Mouse (Mus musculus) forebrain, embryonic 11.5 days (tissue): ENCODE data around the gene Gm5431. TPM values are rescaled to one million over a fixed set of nuclear protein-coding genes. Genes with fewer than 3 reads are reported as not detected.
"Not testable (repeated sequence)": the region's sequence is repeated elsewhere in the genome, so short reads cannot be mapped to it uniquely, and the experiment has no call there.

Source experiments
- ATAC-seq: fragments of 200-750 bp; cut with Nextera tagmentation; replicated peaks from 2 replicates; pipeline ENCODE4 v1.8.0; 2017; ENCODE audit warnings: moderate TSS enrichment; ENCODE audit not compliant: low FRiP score
- DNase-seq: peaks from one replicate; pipeline ENCODE4 v3.0.0-alpha.2; 2017; ENCODE audit warnings: low spot score
- H3K27ac ChIP-seq: fragments of 300-500 bp; sonication (generic); 2 replicates; pipeline ENCODE4 v1.5.1; 2014; ENCODE audit warnings: low read depth, low read length
- H3K27me3 ChIP-seq: fragments of 300-500 bp; sonication (generic); 2 replicates; pipeline ENCODE4 v1.6.1; 2014; ENCODE audit warnings: mild to moderate bottlenecking, low read length, mixed read lengths; ENCODE audit not compliant: control insufficient read depth, insufficient read depth
- H3K36me3 ChIP-seq: fragments of 300-500 bp; sonication (generic); 2 replicates; pipeline ENCODE4 v1.6.1; 2014; ENCODE audit warnings: mild to moderate bottlenecking, low read length, moderate library complexity, mixed read lengths; ENCODE audit not compliant: control insufficient read depth, insufficient read depth
- H3K4me1 ChIP-seq: fragments of 300-500 bp; sonication (generic); replicated peaks from 2 replicates; pipeline ENCODE4 v1.6.1; 2014; ENCODE audit warnings: low read length, mixed read lengths; ENCODE audit not compliant: control insufficient read depth, insufficient read depth
- H3K4me2 ChIP-seq: fragments of 300-500 bp; sonication (generic); 2 replicates; pipeline ENCODE4 v1.6.1; 2014; ENCODE audit warnings: low read depth, mild to moderate bottlenecking, low read length, moderate library complexity, mixed read lengths; ENCODE audit not compliant: severe bottlenecking
- H3K4me3 ChIP-seq: fragments of 300-500 bp; sonication (generic); 2 replicates; pipeline ENCODE4 v1.5.1; 2014; ENCODE audit warnings: low read depth, low read length
- H3K9ac ChIP-seq: fragments of 300-500 bp; sonication (generic); 2 replicates; pipeline ENCODE4 v1.6.1; 2014; ENCODE audit warnings: low read length
- H3K9me3 ChIP-seq: fragments of 300-500 bp; sonication (generic); 2 replicates; pipeline ENCODE4 v1.6.1; 2016; ENCODE audit warnings: low read length, mixed read lengths; ENCODE audit not compliant: control insufficient read depth
- WGBS: fragments of 180-500 bp; shearing (Covaris S2); extraction: QIAGEN DNeasy Blood & Tissue Kit; methylation state at CpG from one replicate; pipeline ENCODE4 v1.1.7; 2014; 5-methylcytosine and 5-hydroxymethylcytosine counted together
- polyA plus RNA-seq: library from polyadenylated mRNA; unstranded; fragments of >200 nt; fragmentation: Nextera tagmentation; extraction: Ambion mirVana; gene quantifications from 2 replicates; pipeline ENCODE4 v1.2.1, GENCODE M21; 2014

Gm5431 gene
- polyA plus RNA-seq, 1 experiment from 2014 or later, result not detected

DNA sequence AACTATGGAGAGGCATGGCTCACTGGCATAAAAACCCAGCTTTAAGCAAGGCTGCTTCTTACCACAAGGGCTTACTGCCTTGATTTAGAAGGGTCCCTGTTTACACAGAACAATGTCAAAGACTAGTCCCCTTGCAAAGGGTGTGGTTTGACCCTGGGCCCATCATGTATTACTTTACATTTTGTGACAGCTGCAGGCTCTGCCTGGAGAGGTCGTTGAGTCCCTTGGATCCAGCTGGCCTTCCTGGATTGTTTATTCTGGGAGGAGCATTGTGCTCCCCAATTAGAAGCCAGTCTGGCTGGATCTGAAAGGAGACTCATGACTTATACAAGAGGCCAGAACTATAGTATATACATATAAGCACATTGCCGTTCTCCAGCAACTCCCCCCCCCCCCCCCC, 51.8 kb downstream of the Gm5431 start:
- Histone ChIP-seq H3K27me3 (0 out of 2 replicates have a peak, but pooled peaks cover 2% of the 10 kb centered on the region), H3K4me2 (no peak overlapping the region), H3K4me3 (no peak overlapping the region), H3K4me1 (0 out of 2 replicates have a peak, but pooled peaks cover 3% of the 10 kb centered on the region), H3K9me3 (peaks cover 2% of the 10 kb centered on the region; the same call in 1 of the 2 replicates), H3K36me3 (no peaks in the 10 kb centered on the region), H3K27ac (no peak overlapping the region), H3K9ac (no peak overlapping the region)
- ATAC-seq (no peak), DNase-seq (no peak)
- 49% methylated on average over 2 of the region's 2 CpGs for WGBS

DNA sequence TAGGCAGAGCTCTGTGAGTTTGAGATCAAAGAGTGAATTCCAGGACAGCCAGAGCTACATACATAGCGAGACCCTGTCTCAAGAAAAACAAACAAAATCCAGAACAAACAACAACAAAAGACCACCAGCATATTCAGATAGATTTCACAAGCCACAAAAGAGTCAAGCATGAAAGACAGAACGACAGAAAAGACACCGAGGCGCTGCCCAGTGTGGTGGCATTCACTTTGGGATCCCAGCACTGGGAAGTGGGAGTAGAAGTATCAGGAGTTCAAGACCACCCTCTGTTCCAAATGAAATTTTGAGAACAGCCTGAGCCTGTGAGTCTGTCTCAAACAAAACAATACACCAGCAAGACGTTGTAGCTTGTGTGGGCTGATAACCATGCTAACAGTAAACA, 55.1 kb downstream of the Gm5431 start:
- H3K9ac ChIP-seq, result no peak overlapping the region
- DNase-seq (no peak), ATAC-seq (no peak)
- H3K4me2 ChIP-seq, result no peak overlapping the region
- peaks cover 2% of the 10 kb centered on the region; the same call in 1 of the 2 replicates for H3K9me3 ChIP-seq
- no peaks in the 10 kb centered on the region for H3K36me3 ChIP-seq
- H3K4me1 ChIP-seq, result no peaks in the 10 kb centered on the region
- no peaks in the 10 kb centered on the region for H3K27me3 ChIP-seq
- no peak overlapping the region for H3K27ac ChIP-seq
- 63% methylated on average over 5 of the region's 5 CpGs for WGBS
- H3K4me3 ChIP-seq, result no peak overlapping the region

DNA sequence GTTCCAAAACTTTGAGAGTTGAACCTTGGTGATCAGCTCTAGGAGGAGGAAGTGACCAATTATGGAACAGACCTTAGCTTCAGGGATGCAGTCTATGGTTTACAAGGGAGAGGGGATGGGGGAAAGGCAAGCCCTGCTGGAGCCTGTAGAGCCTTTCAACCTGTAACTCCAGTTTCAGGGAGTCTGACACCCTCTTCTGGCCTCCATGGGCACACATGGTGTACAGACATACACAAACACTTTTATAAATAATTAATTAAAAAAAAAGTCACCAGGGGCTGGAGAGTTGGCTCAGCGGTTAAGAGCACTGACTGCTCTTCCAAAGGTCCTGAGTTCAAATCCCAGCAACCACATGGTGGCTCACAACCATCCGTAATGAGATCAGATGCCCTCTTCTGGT, 55.7 kb downstream of the Gm5431 start:
- not testable (repeated sequence) for H3K36me3 ChIP-seq, H3K27me3 ChIP-seq, ATAC-seq, H3K4me3 ChIP-seq, H3K4me2 ChIP-seq, H3K9me3 ChIP-seq, DNase-seq, H3K4me1 ChIP-seq, H3K27ac ChIP-seq, H3K9ac ChIP-seq
- WGBS, result 82% methylated on average over 2 of the region's 2 CpGs

DNA sequence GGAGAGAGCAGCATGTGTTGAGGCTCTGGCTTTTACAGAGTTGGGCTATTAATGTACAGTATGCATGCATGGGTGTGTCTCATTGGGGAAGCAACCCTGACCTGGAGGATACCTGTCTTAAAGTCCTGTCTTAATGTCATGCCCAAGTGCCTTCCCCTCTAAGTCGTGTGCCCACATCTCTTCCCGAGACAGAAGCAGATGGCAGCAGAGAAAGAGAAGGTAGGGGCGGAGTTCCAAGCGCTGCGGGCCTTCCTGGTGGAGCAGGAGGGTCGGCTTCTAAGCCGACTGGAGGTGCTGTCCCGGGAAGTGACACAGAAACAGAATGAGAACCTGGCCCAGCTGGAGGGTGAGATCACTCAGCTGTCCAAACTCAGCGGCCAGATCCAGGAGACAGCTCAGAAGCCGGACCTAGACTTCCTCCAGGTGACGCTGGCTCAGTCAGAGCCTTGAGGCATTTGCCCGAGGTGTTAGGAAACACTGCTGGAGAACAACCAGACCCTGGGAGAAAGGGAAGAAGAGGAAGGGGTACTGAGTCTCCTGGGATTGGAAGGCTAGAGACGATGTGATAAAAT, 56.7 kb downstream of the Gm5431 start:
- Histone ChIP-seq H3K36me3 (no peaks in the 10 kb centered on the region), H3K4me3 (no peak overlapping the region), H3K9ac (no peak overlapping the region), H3K9me3 (no peaks in the 10 kb centered on the region), H3K27ac (no peak overlapping the region), H3K4me2 (no peak overlapping the region), H3K4me1 (no peaks in the 10 kb centered on the region), H3K27me3 (no peaks in the 10 kb centered on the region)
- DNase-seq (no peak), ATAC-seq (no peak)
- 36% methylated on average over 13 of the region's 13 CpGs for WGBS

- WGBS, result 73% methylated on average over 6 of the region's 6 CpGs
- Histone ChIP-seq H3K36me3 (no peaks in the 10 kb centered on the region), H3K27me3 (no peaks in the 10 kb centered on the region), H3K4me1 (no peaks in the 10 kb centered on the region), H3K9me3 (no peaks in the 10 kb centered on the region), H3K4me3 (no peak overlapping the region), H3K4me2 (no peak overlapping the region), H3K27ac (no peak overlapping the region), H3K9ac (no peak overlapping the region)
- ATAC-seq (no peak), DNase-seq (no peak)
Measured at GRCm38 (mm10) chr11:48844309-48844708, 57.7 kb downstream of the Gm5431 start.

GRCm38 (mm10) chr11:48843202-48843601, 58.8 kb downstream of the Gm5431 start:
- no peak for ATAC-seq
- Histone ChIP-seq H3K27ac (no peak overlapping the region), H3K4me1 (no peaks in the 10 kb centered on the region; the same call in 1 of the 2 replicates), H3K9me3 (no peaks in the 10 kb centered on the region), H3K36me3 (no peaks in the 10 kb centered on the region), H3K4me3 (no peak overlapping the region), H3K27me3 (no peaks in the 10 kb centered on the region), H3K9ac (no peak overlapping the region), H3K4me2 (no peak overlapping the region)
- DNase-seq, result no peak
- WGBS, result 84% methylated on average over 11 of the region's 11 CpGs

DNA sequence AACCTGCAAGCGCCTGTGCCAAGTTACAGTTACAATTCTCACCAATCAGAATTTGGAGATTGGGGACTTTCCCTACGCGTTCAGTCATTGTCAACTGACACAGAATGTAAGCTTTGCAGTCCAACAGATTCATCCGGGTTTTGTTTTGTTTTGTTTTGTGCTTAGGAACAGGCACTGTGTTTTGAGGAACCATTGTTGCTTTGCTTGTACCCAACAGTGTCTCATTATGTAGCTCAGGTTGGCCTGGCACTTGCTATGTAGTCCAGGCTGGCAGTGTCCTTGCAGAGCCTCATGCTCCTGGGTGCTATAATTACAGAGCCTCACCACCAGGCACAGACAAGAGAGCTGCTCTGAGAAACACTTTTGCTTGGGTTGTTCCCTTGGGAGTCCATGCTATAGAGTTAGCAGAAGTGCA, 59.6 kb downstream of the Gm5431 start:
- Histone ChIP-seq H3K27ac (no peak overlapping the region), H3K4me1 (no peaks in the 10 kb centered on the region; the same call in 1 of the 2 replicates), H3K36me3 (no peaks in the 10 kb centered on the region), H3K4me3 (no peak overlapping the region), H3K4me2 (no peak overlapping the region), H3K27me3 (no peaks in the 10 kb centered on the region), H3K9me3 (no peaks in the 10 kb centered on the region), H3K9ac (no peak overlapping the region)
- DNase-seq (no peak), ATAC-seq (no peak)
- WGBS, result 85% methylated on average over 4 of the region's 4 CpGs

DNA sequence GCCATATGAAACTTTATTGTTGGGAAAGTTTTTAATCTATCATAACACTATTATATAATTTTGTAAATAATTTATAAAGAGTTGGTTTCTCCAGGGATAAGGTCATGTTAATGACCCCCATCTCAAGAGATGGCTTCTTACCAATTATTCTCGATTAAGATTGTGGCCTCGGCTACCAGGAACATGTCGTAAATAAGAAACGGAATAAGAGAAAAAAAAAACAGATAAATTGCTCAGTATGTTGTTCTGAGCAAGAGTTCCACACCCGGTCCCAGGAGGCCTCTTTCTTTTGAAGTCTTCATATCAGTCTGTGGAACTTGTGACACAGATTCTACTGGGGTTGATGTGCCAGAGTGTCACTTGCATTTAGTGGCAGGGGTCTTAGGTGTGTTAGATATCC, 60.8 kb downstream of the Gm5431 start:
- Histone ChIP-seq H3K27ac (no peak overlapping the region), H3K4me3 (no peak overlapping the region), H3K9ac (no peak overlapping the region), H3K36me3 (no peaks in the 10 kb centered on the region), H3K4me1 (peaks cover 2% of the 10 kb centered on the region; the same call in 1 of the 2 replicates), H3K4me2 (no peak overlapping the region), H3K27me3 (peaks cover 6% of the 10 kb centered on the region; the same call in 1 of the 2 replicates), H3K9me3 (no peaks in the 10 kb centered on the region)
- ATAC-seq, result no peak
- DNase-seq, result no peak
- WGBS, result 91% methylated on average over 5 of the region's 5 CpGs

DNA sequence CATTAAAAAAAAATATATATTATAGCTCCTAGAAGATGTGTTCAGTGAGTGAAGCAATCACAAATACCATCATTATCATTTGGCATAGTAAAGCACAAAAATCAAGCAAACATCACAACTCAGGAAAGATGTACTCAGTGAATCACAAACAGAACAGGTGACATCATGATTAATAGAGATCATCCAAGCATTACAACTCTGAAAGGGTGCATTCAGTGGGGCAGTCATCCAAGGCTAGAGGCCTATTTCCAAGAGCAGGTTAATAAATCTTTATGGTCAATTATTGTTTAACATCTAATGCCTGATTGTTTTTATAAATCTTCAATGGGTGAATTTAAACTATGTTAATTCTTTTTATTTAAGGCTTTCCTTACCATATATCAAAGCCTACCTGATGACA, 61.2 kb downstream of the Gm5431 start:
- no peak overlapping the region for H3K4me2 ChIP-seq
- H3K9me3 ChIP-seq, result no peaks in the 10 kb centered on the region
- H3K27ac ChIP-seq, result no peak overlapping the region
- DNase-seq, result no peak
- H3K9ac ChIP-seq, result no peak overlapping the region
- H3K4me3 ChIP-seq, result no peak overlapping the region
- H3K36me3 ChIP-seq, result no peaks in the 10 kb centered on the region
- peaks cover 2% of the 10 kb centered on the region; the same call in 1 of the 2 replicates for H3K4me1 ChIP-seq
- peaks cover 6% of the 10 kb centered on the region; the same call in 1 of the 2 replicates for H3K27me3 ChIP-seq
- no peak for ATAC-seq
